Mouse (Mus musculus) brain, embryonic 14.5 days (tissue): ENCODE measurements around the gene Serpina1d.
"Not testable (repeated sequence)": the region's sequence is repeated elsewhere in the genome, so short reads cannot be mapped to it uniquely, and the experiment has no call there.

Experiments used
- CTCF ChIP-seq: fragments of 200-500 bp; IDR thresholded peaks from 2 replicates; pipeline ENCODE4 v1.5.1; 2012; ENCODE audit warnings: inconsistent platforms, mild to moderate bottlenecking, moderate library complexity, borderline replicate concordance; ENCODE audit not compliant: insufficient read depth, insufficient read length; ENCODE audit errors: extremely low read depth
- POLR2A ChIP-seq: fragments of 200-500 bp; IDR thresholded peaks from 2 replicates; pipeline ENCODE4 v1.6.1; 2012; ENCODE audit warnings: mild to moderate bottlenecking, inconsistent platforms, borderline replicate concordance; ENCODE audit not compliant: poor library complexity, insufficient read depth, insufficient read length, severe bottlenecking; ENCODE audit errors: extremely low read depth

DNA sequence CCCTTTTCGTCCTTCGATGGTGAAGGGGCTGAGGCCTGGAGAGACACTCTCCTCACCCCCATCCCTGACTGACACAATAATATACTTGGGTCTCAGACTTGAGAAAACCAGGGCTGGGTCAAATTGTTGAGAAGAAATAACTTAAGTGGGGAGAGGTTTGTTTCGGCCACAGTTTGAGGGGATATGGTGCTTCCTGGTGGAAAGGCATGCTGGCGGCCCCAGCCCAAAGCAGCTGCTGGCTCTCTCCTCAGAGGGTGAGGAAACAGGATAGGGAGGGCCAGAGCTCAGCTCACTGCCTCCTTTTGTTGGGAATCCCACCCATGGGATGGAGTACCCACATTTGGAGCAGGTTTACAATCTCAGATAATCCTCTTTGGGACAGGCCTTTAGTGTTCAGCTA lies 37.8 kb downstream of the Serpina1d start:
- TF ChIP-seq CTCF, POLR2A: not testable (repeated sequence)
